Mouse (Mus musculus) limb, embryonic 12.5 days (tissue): ENCODE results near the gene Fermt1. TPM values are rescaled to one million over a fixed set of nuclear protein-coding genes. Genes with fewer than 3 reads are reported as not detected.

Experiments
- ATAC-seq: fragments of 200-750 bp; cut with Nextera tagmentation; 2 replicates; pipeline ENCODE4 v1.8.0; 2017; ENCODE audit warnings: low read depth, moderate TSS enrichment; ENCODE audit not compliant: insufficient number of reproducible peaks, insufficient read depth, low FRiP score, low TSS enrichment
- H3K27ac ChIP-seq: fragments of 300-500 bp; sonication (generic); 2 replicates; pipeline ENCODE4 v1.5.1; 2016; ENCODE audit warnings: mild to moderate bottlenecking, moderate library complexity
- H3K27me3 ChIP-seq: fragments of 300-500 bp; sonication (generic); 2 replicates; pipeline ENCODE4 v1.6.1; 2016; ENCODE audit warnings: mild to moderate bottlenecking, moderate library complexity
- H3K36me3 ChIP-seq: fragments of 300-500 bp; sonication (generic); 2 replicates; pipeline ENCODE4 v1.6.1; 2016; ENCODE audit warnings: mild to moderate bottlenecking, moderate library complexity
- H3K4me1 ChIP-seq: fragments of 300-500 bp; sonication (generic); replicated peaks from 2 replicates; pipeline ENCODE4 v1.6.1; 2016
- H3K4me2 ChIP-seq: fragments of 300-500 bp; sonication (generic); 2 replicates; pipeline ENCODE4 v1.6.1; 2016; ENCODE audit warnings: mild to moderate bottlenecking, moderate library complexity
- H3K4me3 ChIP-seq: fragments of 300-500 bp; sonication (generic); replicated peaks from 2 replicates; pipeline ENCODE4 v1.5.1; 2016; ENCODE audit warnings: mild to moderate bottlenecking
- H3K9ac ChIP-seq: fragments of 300-500 bp; sonication (generic); replicated peaks from 2 replicates; pipeline ENCODE4 v1.6.1; 2016; ENCODE audit warnings: mild to moderate bottlenecking, moderate library complexity
- H3K9me3 ChIP-seq: fragments of 300-500 bp; sonication (generic); 2 replicates; pipeline ENCODE4 v1.6.1; 2016; ENCODE audit warnings: mild to moderate bottlenecking, moderate library complexity
- WGBS: fragments of 180-500 bp; shearing (Covaris S2); methylation state at CpG from one replicate; pipeline ENCODE4 v1.1.7; 2016; 5-methylcytosine and 5-hydroxymethylcytosine counted together
- polyA plus RNA-seq: library from polyadenylated mRNA; unstranded; fragments of >200 nt; fragmentation: Nextera tagmentation; extraction: Ambion mirVana; gene quantifications from 2 replicates; pipeline ENCODE4 v1.2.1, GENCODE M21; 2016

The Fermt1 gene
- polyA plus RNA-seq, 1 experiment from 2014 or later = 12.5 TPM

DNA sequence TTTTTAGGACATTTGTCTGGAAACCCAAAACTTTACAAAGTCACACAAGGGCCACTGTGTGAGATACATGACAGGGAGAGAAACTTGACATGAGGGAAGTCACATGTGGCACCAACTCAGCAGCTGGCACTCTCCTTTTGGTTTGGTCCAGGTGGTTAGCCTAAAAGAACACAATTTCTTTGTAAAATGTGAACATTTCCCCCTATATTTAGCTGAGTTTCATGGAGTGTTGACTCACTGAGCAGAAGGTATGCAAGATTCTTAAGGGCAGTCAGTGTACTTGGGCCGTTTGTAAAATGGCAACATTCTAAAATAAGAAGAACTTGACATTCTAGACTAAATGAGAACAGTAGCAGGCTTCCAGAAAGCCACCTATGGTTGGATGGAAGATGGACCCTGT is 30.9 kb downstream of the Fermt1 start:
- no peaks in the 10 kb centered on the region for H3K27me3 ChIP-seq
- H3K4me3 ChIP-seq = no peak overlapping the region
- H3K9me3 ChIP-seq = no peaks in the 10 kb centered on the region
- no peaks in the 10 kb centered on the region for H3K36me3 ChIP-seq
- no peak for ATAC-seq
- H3K4me1 ChIP-seq = no peaks in the 10 kb centered on the region
- H3K9ac ChIP-seq = no peak overlapping the region
- WGBS = 83% methylated on average over 1 of the region's 1 CpGs
- H3K4me2 ChIP-seq = no peak overlapping the region
- H3K27ac ChIP-seq = no peak overlapping the region

GRCm38 (mm10) chr2:132906763-132907162 is 38.9 kb downstream of the Fermt1 start:
- H3K27ac ChIP-seq = no peak overlapping the region
- 23% methylated on average over 8 of the region's 8 CpGs for WGBS
- no peaks in the 10 kb centered on the region for H3K36me3 ChIP-seq
- H3K9me3 ChIP-seq = no peaks in the 10 kb centered on the region
- no peak for ATAC-seq
- no peak overlapping the region for H3K4me2 ChIP-seq
- no peaks in the 10 kb centered on the region for H3K27me3 ChIP-seq
- H3K4me1 ChIP-seq = no peaks in the 10 kb centered on the region
- no peak overlapping the region for H3K4me3 ChIP-seq
- H3K9ac ChIP-seq = no peak overlapping the region

- 71% methylated on average over 2 of the region's 2 CpGs for WGBS
- H3K4me1 ChIP-seq = no peaks in the 10 kb centered on the region
Observed at GRCm38 (mm10) chr2:132904961-132905360, 40.7 kb downstream of the Fermt1 start.

GRCm38 (mm10) chr2:132903498-132903897 is 42.2 kb downstream of the Fermt1 start:
- Histone ChIP-seq H3K4me3 (no peak overlapping the region), H3K9me3 (no peaks in the 10 kb centered on the region), H3K4me2 (no peak overlapping the region), H3K27me3 (no peaks in the 10 kb centered on the region), H3K36me3 (no peaks in the 10 kb centered on the region), H3K27ac (no peak overlapping the region), H3K9ac (no peak overlapping the region), H3K4me1 (no peaks in the 10 kb centered on the region)
- ATAC-seq = no peak
- 39% methylated on average over 3 of the region's 3 CpGs for WGBS

More at GRCm38 (mm10) chr2:132904961-132905360, 40.7 kb downstream of the Fermt1 start:
- Histone ChIP-seq H3K9ac (no peak overlapping the region), H3K4me3 (no peak overlapping the region), H3K9me3 (no peaks in the 10 kb centered on the region), H3K27me3 (no peaks in the 10 kb centered on the region), H3K36me3 (no peaks in the 10 kb centered on the region), H3K4me2 (no peak overlapping the region), H3K27ac (no peak overlapping the region)
- ATAC-seq = no peak

- Histone ChIP-seq H3K27me3 (no peaks in the 10 kb centered on the region), H3K4me1 (no peaks in the 10 kb centered on the region), H3K36me3 (no peaks in the 10 kb centered on the region), H3K9ac (no peak overlapping the region), H3K27ac (no peak overlapping the region), H3K4me3 (no peak overlapping the region), H3K9me3 (no peaks in the 10 kb centered on the region), H3K4me2 (no peak overlapping the region)
- WGBS = 61% methylated on average over 4 of the region's 4 CpGs
- ATAC-seq = no peak
Observed at GRCm38 (mm10) chr2:132902056-132902455, 43.6 kb downstream of the Fermt1 start.

DNA sequence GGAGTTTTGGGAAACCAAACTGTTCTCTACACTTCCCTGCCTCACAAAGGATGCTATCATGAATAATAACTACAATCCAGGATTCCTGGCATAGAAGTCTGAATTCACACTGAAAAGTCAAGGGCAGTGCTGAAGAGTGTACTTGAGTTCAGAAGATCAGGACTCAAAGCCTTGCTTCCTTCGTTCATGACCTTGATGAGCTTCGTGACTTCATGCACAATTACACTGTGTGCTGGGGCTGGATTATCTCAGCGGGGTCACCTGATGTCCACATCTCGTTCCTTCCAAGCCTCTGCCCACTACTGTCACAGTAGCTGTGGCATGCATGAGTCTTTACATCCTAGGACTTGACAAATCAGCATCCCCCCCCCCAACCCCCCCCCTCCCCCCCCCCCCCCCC is 44.1 kb downstream of the Fermt1 start:
- 84% methylated on average over 4 of the region's 4 CpGs for WGBS
- H3K36me3 ChIP-seq = no peaks in the 10 kb centered on the region
- H3K27ac ChIP-seq = no peak overlapping the region
- no peak overlapping the region for H3K9ac ChIP-seq
- ATAC-seq = no peak
- H3K4me1 ChIP-seq = no peaks in the 10 kb centered on the region
- no peak overlapping the region for H3K4me3 ChIP-seq
- H3K4me2 ChIP-seq = no peak overlapping the region
- H3K27me3 ChIP-seq = no peaks in the 10 kb centered on the region
- no peaks in the 10 kb centered on the region for H3K9me3 ChIP-seq

GRCm38 (mm10) chr2:132900596-132900995 is 45.1 kb downstream of the Fermt1 start:
- Histone ChIP-seq H3K27ac (no peak overlapping the region), H3K36me3 (no peaks in the 10 kb centered on the region), H3K27me3 (no peaks in the 10 kb centered on the region), H3K4me1 (no peaks in the 10 kb centered on the region), H3K9ac (no peak overlapping the region), H3K9me3 (no peaks in the 10 kb centered on the region), H3K4me3 (no peak overlapping the region), H3K4me2 (no peak overlapping the region)
- no peak for ATAC-seq
- WGBS = 76% methylated on average over 1 of the region's 1 CpGs

DNA sequence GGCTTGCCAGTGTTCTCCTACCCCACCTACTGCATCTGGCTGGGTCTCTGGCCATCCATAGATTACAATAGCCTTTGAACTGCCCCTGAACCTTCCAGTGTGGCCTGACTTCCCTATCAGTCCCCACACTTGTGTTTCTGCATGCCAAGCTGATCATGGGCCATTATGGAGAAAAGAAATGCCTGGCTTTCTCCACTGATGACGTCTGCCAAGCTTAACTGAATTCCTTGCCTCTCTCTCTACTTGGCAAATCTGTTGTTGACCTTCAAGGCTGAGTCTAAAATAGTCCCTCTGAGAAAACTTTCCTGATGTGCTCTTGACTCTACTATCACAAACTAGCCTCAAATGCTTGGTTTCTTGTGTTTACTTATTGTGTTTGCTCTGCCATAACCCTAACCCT is 47.5 kb downstream of the Fermt1 start:
- no peaks in the 10 kb centered on the region for H3K36me3 ChIP-seq
- no peaks in the 10 kb centered on the region for H3K27me3 ChIP-seq
- no peak overlapping the region for H3K27ac ChIP-seq
- no peak overlapping the region for H3K4me2 ChIP-seq
- no peaks in the 10 kb centered on the region for H3K9me3 ChIP-seq
- H3K4me1 ChIP-seq = no peaks in the 10 kb centered on the region
- ATAC-seq = no peak
- H3K9ac ChIP-seq = no peak overlapping the region
- WGBS = 46% methylated on average over 1 of the region's 1 CpGs
- no peak overlapping the region for H3K4me3 ChIP-seq

- Histone ChIP-seq H3K4me2 (no peak overlapping the region), H3K4me3 (no peak overlapping the region), H3K9me3 (no peaks in the 10 kb centered on the region), H3K27me3 (no peaks in the 10 kb centered on the region), H3K36me3 (no peaks in the 10 kb centered on the region), H3K4me1 (no peaks in the 10 kb centered on the region), H3K9ac (no peak overlapping the region), H3K27ac (no peak overlapping the region)
- WGBS = 91% methylated on average over 5 of the region's 5 CpGs
- no peak for ATAC-seq
Observed at GRCm38 (mm10) chr2:132893826-132894225, 51.9 kb downstream of the Fermt1 start.

- WGBS = 87% methylated on average over 7 of the region's 7 CpGs
- H3K9ac ChIP-seq = no peak overlapping the region
- H3K4me3 ChIP-seq = no peak overlapping the region
- no peaks in the 10 kb centered on the region for H3K36me3 ChIP-seq
- peaks cover 15% of the 10 kb centered on the region for H3K27me3 ChIP-seq
- no peak overlapping the region for H3K27ac ChIP-seq
- peaks cover 13% of the 10 kb centered on the region for H3K4me1 ChIP-seq
- H3K4me2 ChIP-seq = no peak overlapping the region
- no peak for ATAC-seq
- no peaks in the 10 kb centered on the region for H3K9me3 ChIP-seq
Observed at GRCm38 (mm10) chr2:132885312-132885711, 60.4 kb downstream of the Fermt1 start.

DNA sequence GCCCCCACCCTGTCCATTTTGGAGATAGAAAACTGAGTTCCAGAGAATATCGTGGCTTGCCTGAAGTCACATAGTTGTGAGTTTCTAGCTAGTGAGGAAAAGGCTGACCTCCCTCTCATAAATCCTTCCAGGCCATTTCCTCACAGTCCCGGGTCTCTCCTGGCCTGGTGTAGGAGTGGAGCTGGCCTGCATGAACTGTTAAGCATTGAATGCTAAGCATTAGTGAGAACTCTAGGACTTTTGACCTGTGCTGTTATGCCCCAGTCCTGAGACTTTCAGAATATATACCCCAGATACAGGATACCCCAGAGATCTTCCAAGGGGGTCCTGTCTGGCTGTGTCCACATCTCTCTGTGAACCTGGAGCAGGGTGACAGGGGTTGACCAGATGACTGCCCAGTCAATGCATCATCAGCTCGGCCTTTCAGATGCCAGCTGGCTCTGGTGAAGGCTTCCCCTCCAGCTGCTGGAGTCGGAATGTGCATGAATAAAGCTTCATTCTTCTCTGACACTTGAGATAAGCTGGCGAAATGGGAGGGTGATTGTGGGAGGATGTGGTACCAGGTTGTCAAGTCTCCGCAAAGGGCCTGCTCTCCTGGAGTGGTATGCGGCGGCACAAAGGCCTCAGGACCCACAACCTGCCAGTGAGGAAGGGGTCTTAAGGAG is 61.3 kb downstream of the Fermt1 start:
- H3K4me2 ChIP-seq = no peak overlapping the region
- H3K4me3 ChIP-seq = no peak overlapping the region
- peaks cover 22% of the 10 kb centered on the region for H3K4me1 ChIP-seq
- H3K9me3 ChIP-seq = no peaks in the 10 kb centered on the region
- no peak overlapping the region for H3K27ac ChIP-seq
- 71% methylated on average over 8 of the region's 8 CpGs for WGBS
- no peak for ATAC-seq
- no peaks in the 10 kb centered on the region for H3K36me3 ChIP-seq
- no peak overlapping the region for H3K9ac ChIP-seq
- H3K27me3 ChIP-seq = peaks cover 24% of the 10 kb centered on the region
